Mouse (Mus musculus): ENCODE results near the gene Celf2.
"Not testable (repeated sequence)": the region's sequence is repeated elsewhere in the genome, so short reads cannot be mapped to it uniquely, and the experiment has no call there.

Celf2 gene

GRCm38 (mm10) chr2:6594736-6595135, 914.6 kb downstream of the Celf2 start:
- no peak for DNase-seq (ENCODE audit: low read depth)

- no peak for DNase-seq (ENCODE audit: low read depth)
Observed at GRCm38 (mm10) chr2:6594160-6594559, 915.2 kb downstream of the Celf2 start.

DNA sequence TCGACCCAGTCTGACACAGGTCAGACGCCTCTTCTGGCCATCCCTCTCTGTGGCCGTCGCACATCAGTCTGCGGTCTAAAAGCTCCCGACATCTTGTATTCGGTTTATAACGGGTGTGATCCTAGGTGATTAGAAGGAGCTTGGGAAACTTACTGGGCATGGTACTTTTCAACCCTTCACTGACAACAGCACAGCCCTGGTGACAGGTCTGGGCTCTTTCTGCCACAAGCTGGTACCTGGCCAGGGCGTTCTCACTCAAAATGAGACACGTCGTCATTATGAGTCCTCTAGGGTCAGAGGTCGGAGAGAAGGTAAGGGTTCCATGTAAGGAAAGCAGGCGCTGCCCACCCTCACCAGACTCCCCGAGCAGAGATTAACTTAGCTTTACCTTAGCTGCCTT, 915.6 kb downstream of the Celf2 start:
- DNase-seq (ENCODE audit: low read depth), result no peak

- DNase-seq (ENCODE audit: low read depth), result no peak
Observed at GRCm38 (mm10) chr2:6586122-6586681, 923.2 kb downstream of the Celf2 start.

DNA sequence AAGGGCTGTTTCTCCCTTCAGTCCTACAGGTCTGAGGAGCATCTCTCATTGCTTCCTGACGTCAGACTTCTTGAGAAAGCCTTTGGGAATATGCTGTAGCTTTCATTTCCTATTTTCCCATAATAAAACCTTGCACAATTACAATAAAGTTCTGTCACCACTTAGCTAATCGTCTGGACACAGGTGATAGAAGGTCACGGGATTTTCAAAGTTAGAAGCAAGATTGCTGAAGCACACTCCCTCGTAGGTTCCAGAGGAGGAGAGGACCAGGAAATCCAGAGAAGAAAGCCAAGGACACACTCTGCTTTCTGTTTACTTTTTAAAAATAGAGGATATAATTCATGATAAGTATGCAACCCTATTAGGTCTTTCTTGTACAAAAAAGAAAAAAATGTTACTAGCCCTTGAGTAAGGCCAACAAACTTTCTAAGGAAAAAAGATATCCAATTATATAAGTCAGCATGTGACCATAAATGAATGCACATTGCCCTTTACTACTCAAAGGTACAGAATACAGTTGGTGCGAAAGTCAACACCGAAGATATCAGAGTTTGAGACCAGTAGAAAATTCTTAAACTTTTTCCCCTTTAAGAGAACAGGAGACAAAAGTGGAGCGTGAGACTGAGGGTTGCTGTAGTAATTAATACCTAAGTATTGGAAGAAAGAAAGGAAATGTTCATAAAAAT, 924.2 kb downstream of the Celf2 start:
- DNase-seq (ENCODE audit: low read depth), result no peak

DNA sequence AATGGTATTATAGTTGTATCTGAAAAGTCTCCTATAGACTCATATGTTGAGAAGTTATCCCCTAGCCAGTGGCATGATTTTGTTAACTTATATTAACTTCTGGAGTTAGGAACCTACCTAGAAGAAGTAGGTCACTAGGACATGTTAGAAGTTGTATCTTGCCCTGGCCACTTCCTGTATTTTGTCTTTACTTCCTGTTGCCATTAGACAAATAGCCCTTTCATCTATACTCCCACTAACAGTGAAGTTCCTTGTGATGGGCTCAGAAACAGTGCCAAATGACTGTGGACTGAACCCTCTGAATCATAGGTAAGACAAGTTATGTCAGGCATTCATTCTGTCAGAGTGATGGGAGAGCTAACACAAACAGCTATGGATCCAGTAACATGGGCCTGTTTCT, 926.7 kb downstream of the Celf2 start:
- DNase-seq (ENCODE audit: low read depth), result no peak

DNA sequence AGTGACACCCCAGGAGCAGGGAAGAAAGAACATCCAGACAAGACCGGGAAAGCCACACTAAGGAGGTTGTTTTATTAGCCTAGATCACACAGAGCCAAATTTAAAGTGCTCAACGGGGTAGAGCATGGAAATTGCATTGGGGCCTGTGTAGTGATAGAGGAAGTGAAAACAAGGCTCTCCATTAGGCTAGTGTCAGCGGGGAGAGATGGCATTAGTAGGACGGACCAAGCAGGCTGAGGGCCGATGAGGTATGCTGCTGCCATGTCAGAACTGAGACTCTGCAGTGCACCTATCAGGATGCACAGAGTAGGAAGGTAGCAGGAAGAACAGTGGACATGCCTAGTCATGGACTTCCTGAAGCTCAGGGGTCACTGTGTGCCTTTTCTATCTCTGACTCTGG, 929.3 kb downstream of the Celf2 start:
- no peak for DNase-seq (ENCODE audit: low read depth)

DNA sequence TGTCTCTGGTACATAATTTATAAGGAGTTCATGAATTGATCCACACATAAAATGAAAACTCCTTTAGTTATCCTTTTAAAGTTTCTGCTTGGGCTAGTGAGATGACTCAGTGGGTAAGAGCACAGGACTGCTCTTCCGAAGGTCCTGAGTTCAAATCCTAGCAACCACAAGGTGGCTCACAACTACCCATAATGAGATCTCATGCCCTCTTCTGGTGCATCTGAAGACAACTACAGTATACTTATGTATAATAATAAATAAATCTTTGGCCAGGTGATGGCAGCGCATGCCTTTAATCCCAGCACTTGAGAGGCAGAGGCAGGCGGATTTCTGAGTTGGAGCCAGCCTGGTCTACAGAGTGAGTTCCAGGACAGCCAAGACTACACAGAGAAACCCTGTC, 934.0 kb downstream of the Celf2 start:
- DNase-seq (ENCODE audit: low read depth), result not testable (repeated sequence)

DNA sequence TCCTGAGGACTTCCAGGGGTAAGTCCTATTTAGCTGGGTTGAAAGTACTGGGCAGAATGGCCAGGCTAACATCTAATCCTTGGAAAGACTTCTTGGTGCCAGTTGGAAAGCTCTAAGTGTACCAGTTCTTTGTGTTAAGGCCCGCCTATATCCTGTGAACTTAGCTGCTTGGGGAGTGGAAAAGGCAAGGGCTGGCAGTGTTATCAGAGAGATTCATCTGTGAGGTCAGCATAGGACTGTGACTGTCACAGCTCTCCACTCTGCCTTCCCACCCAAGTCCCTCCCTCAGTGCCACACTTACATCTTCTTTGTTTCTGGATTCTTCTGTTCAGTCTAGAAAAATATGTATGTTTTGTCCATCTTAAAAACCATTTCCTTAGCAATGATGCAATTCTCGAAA, 935.7 kb downstream of the Celf2 start:
- DNase-seq (ENCODE audit: low read depth), result no peak

GRCm38 (mm10) chr2:6572976-6573375, 936.4 kb downstream of the Celf2 start:
- no peak for DNase-seq (ENCODE audit: low read depth)

GRCm38 (mm10) chr2:6569040-6569542, 940.3 kb downstream of the Celf2 start:
- no peak for DNase-seq (ENCODE audit: low read depth)

GRCm38 (mm10) chr2:6565175-6565574, 944.2 kb downstream of the Celf2 start:
- DNase-seq (ENCODE audit: low read depth), result no peak

- no peak for DNase-seq (ENCODE audit: low read depth)
Observed at GRCm38 (mm10) chr2:6561337-6561736, 948.0 kb downstream of the Celf2 start.

DNA sequence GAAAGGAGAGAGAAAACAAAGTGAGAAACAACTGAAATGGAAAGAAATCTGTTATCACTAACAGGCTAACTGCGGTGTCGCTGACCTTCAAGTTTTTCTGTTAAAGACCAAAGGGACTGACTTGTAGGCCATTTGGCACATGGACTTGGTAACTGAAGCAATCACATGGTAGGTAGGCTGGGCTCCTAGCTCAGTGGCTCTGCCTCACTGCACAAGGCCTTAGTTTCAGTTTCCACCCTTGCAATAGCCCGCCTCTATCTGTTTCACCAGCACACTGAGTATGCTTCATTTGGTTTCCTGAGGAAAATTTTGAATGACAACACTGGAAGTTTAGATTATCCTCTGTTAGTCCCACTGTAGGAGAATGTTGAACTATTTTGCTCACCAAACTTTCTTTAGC, 948.6 kb downstream of the Celf2 start:
- DNase-seq (ENCODE audit: low read depth), result no peak

DNA sequence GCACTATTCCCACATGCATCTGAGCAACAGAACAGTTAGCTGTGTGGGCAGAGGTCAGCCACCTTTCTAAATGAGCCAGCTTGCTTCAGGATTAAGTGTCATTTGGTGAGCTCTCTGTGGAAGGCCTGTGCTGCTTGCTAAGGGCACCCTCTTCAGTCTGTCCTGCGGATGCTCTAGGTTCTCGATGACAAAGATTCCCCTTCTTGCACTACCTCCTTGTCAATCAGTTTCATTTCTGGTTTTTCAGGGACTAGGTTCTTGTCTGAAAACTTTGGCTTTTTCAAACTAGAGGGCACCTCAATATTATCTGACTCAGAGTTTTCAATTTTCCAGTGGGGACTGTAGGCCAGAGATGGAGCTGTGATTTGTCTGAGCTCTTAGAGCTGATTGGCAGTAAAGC, 949.8 kb downstream of the Celf2 start:
- no peak for DNase-seq (ENCODE audit: low read depth)

GRCm38 (mm10) chr2:6558303-6559254, 950.8 kb downstream of the Celf2 start:
- no peak for DNase-seq (ENCODE audit: low read depth)

DNA sequence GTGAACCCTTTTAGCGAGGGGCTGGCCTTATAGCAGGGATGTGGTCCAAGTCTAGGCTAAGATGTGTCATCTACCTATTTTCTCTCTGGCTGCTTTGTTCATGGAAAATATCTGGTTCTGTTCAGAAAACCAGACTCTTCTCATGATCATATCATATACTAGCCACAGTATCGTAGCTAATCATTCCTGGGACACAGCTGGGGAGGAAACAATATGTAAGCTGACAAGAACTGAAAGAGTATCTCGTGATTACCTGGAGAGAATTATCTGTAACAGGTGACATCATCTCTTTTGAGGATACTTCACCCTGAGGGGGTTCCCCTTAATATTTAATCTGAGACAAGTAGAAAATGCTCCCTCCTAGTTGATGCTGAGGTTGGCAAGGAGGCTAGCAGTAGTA, 951.6 kb downstream of the Celf2 start:
- DNase-seq (ENCODE audit: low read depth), result peak; percentile 29

GRCm38 (mm10) chr2:6556913-6557312, 952.5 kb downstream of the Celf2 start:
- no peak for DNase-seq (ENCODE audit: low read depth)

DNA sequence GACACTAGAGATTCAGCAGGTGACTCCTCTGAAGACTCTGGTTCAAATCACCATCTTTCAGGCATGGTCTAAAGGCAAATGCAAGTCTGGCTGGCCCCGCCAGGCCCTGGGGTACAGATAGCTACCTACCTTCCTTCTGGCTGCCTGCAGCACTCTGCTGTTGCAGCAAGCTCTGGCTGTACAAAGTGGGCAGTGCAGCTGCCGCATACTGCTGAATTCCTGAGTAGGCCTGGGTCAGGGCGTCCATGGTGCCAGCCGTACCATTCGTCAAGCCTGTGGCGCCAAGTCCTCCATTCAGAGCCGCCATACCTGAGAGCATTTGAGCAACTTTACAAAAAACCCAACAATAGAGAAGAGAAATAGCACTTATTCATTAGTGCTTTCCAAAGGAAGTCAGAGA, 955.7 kb downstream of the Celf2 start:
- DNase-seq (ENCODE audit: low read depth), result no peak

GRCm38 (mm10) chr2:6549251-6549650, 960.1 kb downstream of the Celf2 start:
- DNase-seq (ENCODE audit: low read depth), result no peak

- no peak for DNase-seq (ENCODE audit: low read depth)
Observed at GRCm38 (mm10) chr2:6547139-6547664, 962.2 kb downstream of the Celf2 start.

- DNase-seq (ENCODE audit: low read depth), result no peak
Observed at GRCm38 (mm10) chr2:6546462-6547138, 962.8 kb downstream of the Celf2 start.
